Mouse (Mus musculus) spleen, postnatal 36 days (tissue): ENCODE data around the gene Pigr.
A peak's percentile ranks its signal among the peaks of the same experiment; 100 is the strongest.

Experiments used
- DNase-seq, 2 experiments: peaks; one replicate each; pipeline ENCODE4 v3.0.0; 2022; ENCODE audit warnings: low spot score in 2 of 2, mixed read lengths in 1 of 2

Pigr gene

GRCm38 (mm10) chr1:130826448-130826847, at the start of gene Pigr:
Gene Pigr, plus strand, starts transcription at chr1:130826684.
- DNase-seq: no peak

DNA sequence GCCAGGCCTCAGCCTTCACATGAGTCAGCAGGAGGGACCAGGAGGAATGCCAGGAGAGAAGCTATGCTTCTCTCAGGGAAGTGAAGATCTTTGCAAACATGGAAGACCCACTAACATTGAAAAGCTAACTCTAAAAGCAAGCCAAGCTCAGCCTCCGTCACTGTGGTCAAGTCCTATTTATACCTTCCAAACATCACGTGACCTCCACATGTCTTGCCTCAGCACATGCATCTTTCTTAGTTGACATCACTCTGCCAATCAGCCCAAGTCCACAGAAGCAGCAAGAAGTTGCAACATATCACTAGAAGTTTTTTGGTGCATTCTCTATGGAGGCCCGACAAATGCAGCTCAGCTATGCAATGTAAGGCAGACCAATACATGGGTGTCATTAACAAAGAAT, 46.6 kb upstream of the Pigr start:
- no peak for DNase-seq

DNA sequence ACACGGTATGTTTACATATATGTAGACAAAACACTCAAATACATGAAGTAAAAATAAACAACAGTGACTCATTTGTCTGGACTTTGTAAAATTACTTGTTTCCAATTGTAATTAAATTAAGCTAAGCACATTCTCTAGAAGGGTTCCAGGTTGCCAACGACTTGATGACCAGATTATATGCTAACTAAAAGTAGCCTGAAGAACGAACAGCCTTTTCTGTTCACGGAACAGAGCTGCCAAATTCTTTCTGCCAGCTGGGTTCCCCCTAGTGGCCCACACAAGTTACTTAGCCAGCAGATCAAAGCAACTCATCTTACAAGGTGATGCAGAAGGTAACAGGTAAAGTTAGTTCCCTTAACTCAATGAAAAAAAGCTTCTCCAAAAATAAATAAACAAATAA, 42.4 kb upstream of the Pigr start:
- peak; percentile 30 to 32 for DNase-seq

DNA sequence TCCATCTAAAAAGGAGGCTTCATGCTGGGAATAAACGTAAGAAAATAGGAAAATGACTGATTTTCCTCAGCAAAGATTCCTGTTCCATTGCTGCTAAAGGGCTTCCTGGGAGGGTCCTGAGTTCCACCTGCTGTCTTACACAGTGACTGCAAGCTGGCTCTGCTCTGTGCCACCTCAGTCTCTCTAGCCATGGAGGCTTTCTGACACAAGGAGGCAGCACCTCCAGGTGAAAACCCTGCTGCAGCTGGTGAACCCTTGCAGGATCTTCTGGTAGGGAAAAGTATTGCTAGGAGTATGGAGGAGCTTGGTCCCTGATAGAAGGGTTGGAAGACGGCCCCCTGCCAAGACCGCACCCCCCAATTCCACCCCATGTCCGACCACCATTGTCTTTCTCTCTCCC, 39.5 kb upstream of the Pigr start:
- DNase-seq: no peak

DNA sequence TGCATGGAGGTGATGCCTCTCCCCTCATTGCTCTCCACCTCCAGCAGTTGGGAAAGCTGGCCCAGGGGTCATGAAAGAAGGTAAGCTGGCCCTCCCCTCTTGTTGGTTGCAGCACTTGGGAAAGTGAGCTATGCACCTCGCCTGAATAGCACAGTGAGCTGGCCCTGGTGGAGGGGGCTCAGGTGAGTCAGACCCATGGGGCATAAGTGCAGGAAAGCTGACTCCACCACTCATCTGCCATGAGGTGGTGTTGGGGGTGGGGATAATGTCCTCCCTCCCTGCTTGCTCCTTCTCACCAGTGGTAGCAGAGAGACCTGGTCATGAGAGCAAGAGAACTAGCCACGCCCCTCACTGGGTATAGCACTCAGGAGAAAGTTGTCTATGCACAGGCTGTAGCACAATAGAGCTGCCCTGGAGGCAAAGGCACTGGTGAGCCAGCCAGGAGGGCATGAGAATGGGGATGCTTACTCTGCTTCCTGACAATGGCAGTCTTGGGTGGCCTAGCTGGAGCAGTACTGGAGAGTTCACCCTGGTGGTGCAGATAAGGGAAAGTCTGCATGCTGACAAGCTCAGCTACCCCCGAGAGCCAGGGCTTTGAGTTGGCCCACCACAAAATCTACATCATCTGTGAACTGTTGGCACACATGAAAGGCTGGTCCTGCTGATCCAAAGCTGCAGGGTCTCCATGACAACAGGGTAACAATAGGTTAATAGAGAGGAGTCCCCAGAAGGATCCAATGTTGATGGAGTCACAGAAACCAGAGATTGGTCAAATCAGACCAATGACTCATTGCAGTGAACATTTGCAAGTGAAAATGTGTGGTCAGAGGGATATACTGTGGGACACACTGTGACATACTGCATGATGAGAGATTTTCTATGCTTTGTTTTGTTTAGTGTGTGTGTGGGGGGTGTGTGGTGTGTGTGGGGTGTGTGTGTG, 36.7 kb upstream of the Pigr start:
- DNase-seq: no peak

DNA sequence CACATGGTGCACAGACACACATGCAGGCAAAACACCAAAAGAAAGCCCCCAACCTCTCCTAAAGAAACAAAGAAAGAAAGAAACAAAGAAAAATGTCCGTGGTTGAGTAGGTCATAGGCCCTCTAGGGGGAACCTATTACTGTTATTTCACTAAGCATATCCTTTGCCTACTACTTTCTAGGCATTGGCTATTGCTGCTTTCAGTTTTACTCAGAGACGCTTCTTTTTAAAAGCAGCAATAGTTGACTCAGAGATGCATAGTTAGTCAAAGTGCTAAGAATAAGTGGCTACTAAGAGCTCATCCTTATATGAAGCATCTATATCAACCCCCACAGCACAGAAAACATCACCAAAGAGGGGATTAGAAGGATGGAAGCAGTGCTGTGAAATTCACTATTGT, 31.2 kb upstream of the Pigr start:
- no peak for DNase-seq

- peak; percentile 54 to 68 for DNase-seq
Measured at GRCm38 (mm10) chr1:130796967-130797684, 29.4 kb upstream of the Pigr start.

DNA sequence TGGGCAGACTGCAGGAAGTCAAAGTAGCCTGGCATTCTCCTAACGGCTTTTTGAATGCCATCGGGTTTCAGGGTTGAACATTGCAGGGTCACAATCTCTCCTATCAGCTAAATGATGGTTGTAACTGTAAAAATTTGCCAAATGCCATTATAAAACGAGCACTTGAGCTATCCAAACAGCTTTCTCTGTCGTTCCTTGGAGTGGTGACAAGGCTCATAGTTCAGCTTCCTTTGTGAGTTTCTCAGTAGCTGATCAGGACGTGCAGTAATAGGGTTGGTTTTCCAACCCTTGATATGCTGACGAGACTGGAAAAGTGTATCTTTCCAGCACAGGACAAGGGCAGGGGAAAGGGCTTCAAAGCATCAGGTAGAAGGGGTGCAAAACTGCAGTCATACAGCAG, 28.4 kb upstream of the Pigr start:
- no peak for DNase-seq

DNA sequence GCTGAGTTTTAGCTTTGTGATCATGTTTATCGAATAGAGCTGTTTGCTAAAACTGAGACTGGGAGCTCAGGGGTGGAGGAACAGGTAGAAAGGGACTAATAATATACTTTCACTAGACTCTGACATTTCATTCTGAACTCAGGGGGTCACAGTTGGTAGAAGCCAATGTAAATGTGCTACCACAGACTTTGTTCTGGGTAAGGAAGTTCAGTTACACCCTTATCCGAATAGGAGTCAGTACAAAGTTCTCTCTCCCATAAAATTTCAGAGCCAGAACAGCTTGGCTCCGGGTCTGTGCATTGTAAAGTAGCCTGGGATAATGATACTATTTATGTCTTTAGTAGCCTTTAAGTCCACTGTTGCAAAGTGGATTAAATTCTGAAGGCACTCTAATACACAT, 27.9 kb upstream of the Pigr start:
- no peak for DNase-seq

GRCm38 (mm10) chr1:130799399-130799798, 27.1 kb upstream of the Pigr start:
- peak in 1 of 2 experiments; percentile 23 for DNase-seq

GRCm38 (mm10) chr1:130800602-130801001, 25.9 kb upstream of the Pigr start, which contains the start of gene Fcamr:
Gene Fcamr, plus strand, starts transcription at chr1:130800902.
- no peak for DNase-seq

DNA sequence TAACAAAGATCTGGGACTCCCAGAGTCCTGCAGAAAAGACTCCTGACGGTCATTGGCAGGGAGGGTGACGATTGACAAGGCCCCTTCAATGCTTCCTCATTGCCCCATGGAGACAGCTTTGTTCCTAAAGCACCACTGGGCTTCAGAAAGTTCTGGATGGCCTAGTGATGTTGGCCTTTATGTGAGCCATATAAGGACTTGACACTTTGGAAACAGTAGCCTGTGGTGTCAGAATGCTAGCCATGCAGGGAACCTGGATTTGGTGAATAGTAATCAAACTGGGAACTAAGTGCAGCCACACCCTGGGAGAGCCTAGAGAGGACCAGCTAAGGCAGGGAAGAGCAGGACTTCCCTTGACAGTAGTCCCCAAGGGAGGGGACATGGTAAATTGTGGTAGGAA, 25.0 kb upstream of the Pigr start:
- no peak for DNase-seq

DNA sequence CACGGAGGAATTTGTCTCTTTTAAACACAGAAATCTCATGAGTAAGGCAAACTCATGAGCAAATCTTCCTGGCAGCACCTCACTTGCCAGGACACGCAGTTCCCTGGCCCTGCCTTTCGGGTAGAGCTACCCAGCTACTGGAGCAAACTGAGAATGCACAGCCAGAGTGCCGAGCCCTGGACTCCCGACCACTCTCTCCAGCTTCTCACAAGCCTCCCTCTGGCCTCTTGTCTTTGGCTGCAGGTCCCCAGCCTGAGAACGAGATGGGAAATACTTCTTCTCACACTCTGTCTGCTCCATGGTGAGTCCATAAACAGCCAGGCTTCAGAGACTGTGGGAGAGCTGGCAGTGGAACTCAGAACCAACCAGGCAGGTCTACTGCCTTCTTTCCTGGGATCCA, 23.5 kb upstream of the Pigr start:
- DNase-seq: no peak

DNA sequence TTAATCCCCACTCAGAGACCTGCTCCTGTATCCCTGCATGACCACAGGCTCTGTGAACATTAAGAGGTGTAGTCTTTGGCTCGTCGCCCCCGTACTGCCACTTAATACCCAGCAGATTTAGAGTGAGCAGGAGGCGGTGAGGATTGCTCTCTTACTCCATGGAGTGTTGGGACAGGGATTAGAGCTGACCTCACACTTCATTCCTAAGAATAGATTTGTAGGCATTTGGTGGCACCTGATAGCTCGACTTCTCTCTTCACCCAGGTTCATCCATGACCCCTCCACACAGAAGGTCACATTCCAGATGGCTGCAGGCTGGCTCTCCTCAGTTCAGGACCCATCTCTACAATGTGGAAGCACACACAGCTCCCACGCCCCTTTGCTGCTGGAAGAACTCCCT, 22.2 kb upstream of the Pigr start:
- no peak for DNase-seq

- no peak for DNase-seq
Measured at GRCm38 (mm10) chr1:130810906-130811305, 15.6 kb upstream of the Pigr start.

DNA sequence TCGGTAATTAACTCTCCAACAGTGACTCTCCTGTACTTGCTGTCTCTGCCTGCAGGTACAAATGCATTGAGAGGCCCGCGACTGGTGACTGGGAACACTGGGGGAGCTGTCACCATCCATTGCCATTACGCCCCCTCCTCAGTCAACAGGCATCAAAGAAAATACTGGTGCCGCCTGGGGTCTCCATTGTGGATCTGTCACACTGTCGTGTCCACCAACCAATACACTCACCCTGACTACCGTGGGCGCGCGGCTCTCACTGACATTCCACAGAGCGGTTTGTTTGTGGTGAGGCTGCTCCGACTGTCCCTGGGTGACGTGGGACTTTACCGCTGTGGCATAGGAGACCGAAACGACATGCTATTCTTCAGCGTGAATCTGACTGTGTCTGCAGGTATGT, 15.2 kb upstream of the Pigr start:
- no peak for DNase-seq

- peak; percentile 61 to 62 for DNase-seq
Measured at GRCm38 (mm10) chr1:130819737-130820136, 6.7 kb upstream of the Pigr start.

DNA sequence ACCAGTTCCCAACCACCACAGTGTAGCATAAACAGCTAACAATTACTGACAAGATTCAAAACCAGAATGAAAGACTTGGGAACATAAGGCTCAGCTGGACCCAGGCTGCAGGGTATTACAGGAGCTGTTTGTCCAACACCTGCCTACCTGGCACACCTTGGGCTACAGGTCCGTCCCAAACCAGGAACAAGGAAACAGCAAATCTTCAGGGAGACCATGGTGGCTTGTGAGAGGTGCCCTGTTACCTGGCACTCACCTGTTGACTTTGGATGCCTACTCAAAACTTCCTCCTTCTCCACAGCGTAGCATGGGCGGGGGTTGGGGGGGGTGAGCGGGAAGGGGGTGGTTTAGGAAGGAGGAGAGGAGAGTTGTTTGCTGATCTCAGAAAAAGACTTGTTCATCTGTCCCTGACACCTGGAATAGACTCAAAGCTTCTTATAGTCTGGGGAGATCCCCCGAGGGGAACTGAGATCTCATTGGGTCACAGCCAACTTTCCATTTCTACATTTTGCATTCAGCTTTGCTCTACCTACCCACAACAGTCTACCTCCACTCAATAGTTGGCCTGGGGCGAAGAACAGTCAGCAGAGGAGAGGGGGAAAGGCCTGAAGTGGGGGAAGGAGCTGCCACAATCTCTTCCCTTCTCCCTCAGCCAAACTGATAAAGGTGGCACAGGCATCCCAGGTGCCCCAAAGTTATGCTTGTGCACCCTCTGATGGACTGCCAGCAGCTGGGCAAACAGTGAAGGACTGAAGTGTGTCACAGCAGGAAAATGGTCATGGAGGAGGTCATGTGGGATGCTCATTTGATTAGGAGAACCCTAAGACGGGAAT, 6.0 kb upstream of the Pigr start:
- peak; percentile 84 to 85 for DNase-seq

DNA sequence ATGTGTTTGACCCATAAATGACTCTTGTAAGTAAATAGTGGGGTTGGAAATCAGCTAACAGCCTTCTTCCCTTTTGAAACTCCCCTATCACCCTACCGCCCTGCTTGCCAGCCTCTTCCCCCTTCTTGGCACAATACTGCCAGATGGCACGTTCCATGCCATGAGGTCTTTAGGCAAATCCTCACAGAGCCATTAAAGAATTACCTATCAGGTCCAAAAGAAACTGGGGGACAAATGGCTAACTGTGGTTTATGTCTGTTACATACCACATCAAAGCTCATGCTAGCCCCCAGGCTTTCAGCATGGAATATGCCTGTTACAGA, 5.4 kb upstream of the Pigr start:
- DNase-seq: peak; percentile 38 to 56

- no peak for DNase-seq
Measured at GRCm38 (mm10) chr1:130821911-130822625, 4.4 kb upstream of the Pigr start.

DNA sequence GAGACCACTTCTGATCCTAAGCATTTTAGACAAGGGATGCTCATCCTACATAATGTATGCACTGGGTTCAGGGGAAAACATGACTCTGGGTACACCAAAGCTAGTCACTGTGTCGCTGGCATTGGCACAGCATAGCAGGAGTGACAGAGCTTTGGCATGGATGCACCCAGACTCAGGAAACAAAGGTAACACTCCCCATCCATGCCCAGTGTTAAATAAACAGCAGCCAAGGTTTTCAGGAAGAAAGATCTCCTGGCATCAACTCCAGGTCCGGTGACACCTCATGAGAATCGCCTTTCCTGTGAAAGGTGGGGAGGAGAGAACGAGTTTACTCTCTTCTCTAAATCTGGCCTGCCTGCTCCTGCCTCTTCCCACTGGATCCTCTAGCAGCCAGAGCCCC, 2.2 kb downstream of the Pigr start:
- no peak for DNase-seq
